Mouse (Mus musculus) embryonic facial prominence, embryonic 15.5 days (tissue): ENCODE results near the gene Sv2b. TPM values are rescaled to one million over a fixed set of nuclear protein-coding genes. Genes with fewer than 3 reads are reported as not detected.
"Not testable (repeated sequence)": the region's sequence is repeated elsewhere in the genome, so short reads cannot be mapped to it uniquely, and the experiment has no call there.

Experiments used
- ATAC-seq: fragments of 200-750 bp; cut with Nextera tagmentation; 2 replicates; pipeline ENCODE4 v1.8.0; 2017; ENCODE audit warnings: low read depth, moderate TSS enrichment; ENCODE audit not compliant: insufficient number of reproducible peaks, low FRiP score, low TSS enrichment
- H3K27ac ChIP-seq: fragments of 300-500 bp; sonication (generic); replicated peaks from 2 replicates; pipeline ENCODE4 v1.5.1; 2015; ENCODE audit warnings: mild to moderate bottlenecking, inconsistent platforms
- H3K27me3 ChIP-seq: fragments of 300-500 bp; sonication (generic); 2 replicates; pipeline ENCODE4 v1.6.1; 2015; ENCODE audit warnings: inconsistent platforms
- H3K36me3 ChIP-seq: fragments of 300-500 bp; sonication (generic); 2 replicates; pipeline ENCODE4 v1.6.1; 2015; ENCODE audit warnings: mild to moderate bottlenecking, inconsistent platforms
- H3K4me1 ChIP-seq: fragments of 300-500 bp; sonication (generic); 2 replicates; pipeline ENCODE4 v1.6.1; 2015; ENCODE audit warnings: inconsistent platforms
- H3K4me2 ChIP-seq: fragments of 300-500 bp; sonication (generic); replicated peaks from 2 replicates; pipeline ENCODE4 v1.6.1; 2015; ENCODE audit warnings: mild to moderate bottlenecking, inconsistent platforms
- H3K4me3 ChIP-seq: fragments of 300-500 bp; sonication (generic); replicated peaks from 2 replicates; pipeline ENCODE4 v1.5.1; 2015; ENCODE audit warnings: mild to moderate bottlenecking, inconsistent platforms
- H3K9ac ChIP-seq: fragments of 300-500 bp; sonication (generic); 2 replicates; pipeline ENCODE4 v1.6.1; 2015; ENCODE audit warnings: inconsistent platforms
- H3K9me3 ChIP-seq: fragments of 300-500 bp; sonication (generic); replicated peaks from 2 replicates; pipeline ENCODE4 v1.6.1; 2016; ENCODE audit warnings: inconsistent platforms
- WGBS: fragments of 180-500 bp; shearing (Covaris S2); methylation state at CpG from one replicate; pipeline ENCODE4 v1.1.7; 2015; 5-methylcytosine and 5-hydroxymethylcytosine counted together
- polyA plus RNA-seq: library from polyadenylated mRNA; unstranded; fragments of >200 nt; fragmentation: Nextera tagmentation; extraction: Ambion mirVana; gene quantifications from 2 replicates; pipeline ENCODE4 v1.2.1, GENCODE M21; 2015

The Sv2b gene
- polyA plus RNA-seq, 1 experiment from 2014 or later, result 2.3 TPM

DNA sequence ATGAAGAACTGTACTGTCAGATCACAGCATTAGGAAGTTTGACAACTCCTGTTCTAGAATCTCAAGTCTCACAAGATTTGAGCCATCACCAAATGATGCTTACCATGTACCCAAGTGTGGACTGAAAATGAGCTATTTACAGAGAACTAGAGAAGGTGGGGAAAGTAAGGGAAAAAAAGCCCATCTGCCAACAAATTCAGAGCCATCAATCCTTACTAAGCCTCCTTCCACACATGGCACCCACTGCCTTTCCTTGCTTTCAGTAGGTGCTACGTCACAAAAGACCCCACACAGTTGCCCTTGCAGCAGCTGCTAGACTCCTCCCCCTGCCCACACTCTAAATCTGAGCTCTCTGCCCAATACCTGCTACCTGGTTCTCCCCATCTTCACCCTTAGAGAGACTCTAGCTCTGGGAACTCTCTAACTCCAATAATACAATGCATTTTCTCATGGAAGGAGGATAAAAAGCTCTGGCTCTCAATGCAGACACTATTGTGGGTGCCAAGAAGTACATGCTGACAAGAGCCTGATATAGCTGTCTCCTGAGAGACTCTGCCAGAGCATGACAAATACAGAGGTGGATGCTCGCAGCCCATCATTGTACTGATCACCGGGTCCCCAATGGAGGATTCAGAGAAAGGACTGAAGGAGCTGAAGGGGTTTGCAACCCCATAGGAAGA lies 101.0 kb downstream of the Sv2b start:
- 82% methylated on average over 3 of the region's 3 CpGs for WGBS
- no peak for ATAC-seq

DNA sequence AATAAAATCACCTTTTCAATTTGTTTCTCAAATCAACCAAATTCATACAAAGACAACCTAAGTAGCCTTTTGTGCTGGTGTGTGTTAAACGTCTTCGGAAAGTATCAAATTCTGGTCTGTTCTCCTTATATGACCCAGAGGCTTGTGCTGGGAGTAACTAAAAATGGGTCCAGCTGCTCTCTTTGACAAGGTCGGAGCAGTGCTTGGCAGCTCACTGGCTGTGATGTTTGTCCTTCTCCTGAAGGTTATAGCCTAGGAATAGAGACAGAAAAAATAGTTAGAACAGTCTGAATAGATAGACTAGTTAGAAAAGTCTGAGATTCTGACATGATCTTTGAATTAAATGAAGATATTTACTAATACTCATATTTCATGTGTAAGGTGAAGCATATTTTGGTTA lies 102.4 kb downstream of the Sv2b start:
- H3K27ac ChIP-seq, result no peak overlapping the region
- no peaks in the 10 kb centered on the region for H3K36me3 ChIP-seq
- H3K9me3 ChIP-seq, result no peaks in the 10 kb centered on the region
- 81% methylated on average over 3 of the region's 3 CpGs for WGBS
- ATAC-seq, result no peak
- H3K27me3 ChIP-seq, result no peaks in the 10 kb centered on the region
- no peaks in the 10 kb centered on the region for H3K4me1 ChIP-seq
- H3K4me2 ChIP-seq, result no peak overlapping the region
- H3K4me3 ChIP-seq, result no peak overlapping the region
- H3K9ac ChIP-seq, result no peak overlapping the region

More for the DNA sequence above, 101.0 kb downstream of the Sv2b start:
- no peak overlapping the region for H3K4me3 ChIP-seq
- H3K27ac ChIP-seq, result no peak overlapping the region
- H3K27me3 ChIP-seq, result no peaks in the 10 kb centered on the region
- no peaks in the 10 kb centered on the region for H3K9me3 ChIP-seq
- no peaks in the 10 kb centered on the region for H3K36me3 ChIP-seq
- no peak overlapping the region for H3K9ac ChIP-seq
- no peak overlapping the region for H3K4me2 ChIP-seq
- no peaks in the 10 kb centered on the region for H3K4me1 ChIP-seq

DNA sequence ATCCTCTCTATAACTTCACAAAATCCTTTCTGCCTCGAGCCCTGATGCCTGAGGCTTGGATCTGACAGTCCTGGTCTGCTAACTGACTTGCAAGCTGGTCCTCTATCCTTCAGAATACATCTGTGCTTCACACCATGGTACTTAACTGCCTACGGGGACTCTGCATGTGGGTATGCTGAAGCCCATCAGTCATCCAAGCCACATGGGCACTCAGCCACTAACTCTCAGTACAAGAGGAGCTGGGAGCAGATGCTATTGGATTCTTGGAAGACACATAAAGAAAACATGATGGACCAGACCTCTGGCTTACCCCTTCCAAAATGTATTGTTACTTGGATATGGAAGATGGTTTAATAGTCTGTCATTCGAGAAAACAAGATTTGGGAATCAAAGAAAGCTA lies 103.7 kb downstream of the Sv2b start:
- Histone ChIP-seq H3K9ac (no peak overlapping the region), H3K9me3 (no peaks in the 10 kb centered on the region), H3K27me3 (no peaks in the 10 kb centered on the region), H3K4me3 (no peak overlapping the region), H3K4me2 (no peak overlapping the region), H3K4me1 (no peaks in the 10 kb centered on the region), H3K36me3 (no peaks in the 10 kb centered on the region), H3K27ac (no peak overlapping the region)
- 68% methylated on average over 3 of the region's 3 CpGs for WGBS
- no peak for ATAC-seq

DNA sequence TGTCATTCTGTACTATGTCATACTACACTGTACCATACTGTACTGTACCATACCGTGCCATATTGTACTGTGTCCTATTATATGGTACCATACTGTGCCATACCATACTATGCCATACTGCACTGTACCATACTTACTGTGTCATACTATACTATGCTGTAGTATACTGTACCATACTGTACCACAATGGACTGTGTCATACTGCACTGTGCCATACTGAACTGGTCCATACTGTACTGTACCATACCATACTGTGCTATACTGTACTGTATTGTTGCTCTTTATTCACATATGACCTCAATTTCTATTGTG lies 114.2 kb downstream of the Sv2b start:
- 0 out of 2 replicates have a peak, but pooled peaks have one; percentile 15 for ATAC-seq
- not testable (repeated sequence) for H3K27ac ChIP-seq, H3K36me3 ChIP-seq, H3K4me1 ChIP-seq, H3K4me2 ChIP-seq, H3K9me3 ChIP-seq, H3K9ac ChIP-seq, H3K4me3 ChIP-seq, H3K27me3 ChIP-seq
- 97% methylated on average over 1 of the region's 1 CpGs for WGBS

DNA sequence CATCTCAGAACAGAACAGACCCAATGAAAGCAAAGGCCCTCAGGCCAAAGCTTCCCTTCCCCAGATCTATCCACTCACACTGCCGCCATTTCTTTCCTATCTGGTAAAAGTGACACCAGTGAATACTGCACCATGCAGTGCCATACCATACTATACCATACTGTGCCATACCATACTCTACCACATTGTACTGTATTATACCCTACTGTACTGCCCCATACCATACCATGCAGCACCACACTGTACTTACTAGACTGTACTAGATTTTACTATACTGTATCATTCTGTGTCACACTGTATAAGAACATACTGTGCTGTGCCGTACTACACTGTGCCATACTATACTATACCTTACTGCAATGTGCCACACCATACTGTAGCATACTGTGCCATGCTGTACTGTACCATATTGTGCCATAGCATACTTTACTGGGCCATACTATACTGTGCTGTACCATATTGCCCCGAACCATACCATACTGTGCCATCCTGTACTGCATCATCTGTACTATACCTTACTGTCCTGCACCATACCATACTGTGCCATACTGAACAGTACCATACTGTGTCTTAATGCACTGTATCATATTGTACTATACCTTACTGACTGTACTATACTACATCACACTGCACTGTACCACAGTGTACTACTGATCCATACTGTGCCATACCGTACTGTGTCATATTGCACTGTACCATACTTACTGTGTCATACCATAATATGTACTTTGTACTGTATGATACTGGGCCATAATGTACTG lies 114.7 kb downstream of the Sv2b start:
- Histone ChIP-seq H3K27ac (no peak overlapping the region), H3K4me1 (no peaks in the 10 kb centered on the region), H3K9me3 (no peaks in the 10 kb centered on the region), H3K4me3 (no peak overlapping the region), H3K27me3 (no peaks in the 10 kb centered on the region), H3K4me2 (no peak overlapping the region), H3K9ac (no peak overlapping the region), H3K36me3 (no peaks in the 10 kb centered on the region)
- 94% methylated on average over 4 of the region's 4 CpGs for WGBS
- peak; percentile 39; the same call in 1 of the 2 replicates for ATAC-seq

DNA sequence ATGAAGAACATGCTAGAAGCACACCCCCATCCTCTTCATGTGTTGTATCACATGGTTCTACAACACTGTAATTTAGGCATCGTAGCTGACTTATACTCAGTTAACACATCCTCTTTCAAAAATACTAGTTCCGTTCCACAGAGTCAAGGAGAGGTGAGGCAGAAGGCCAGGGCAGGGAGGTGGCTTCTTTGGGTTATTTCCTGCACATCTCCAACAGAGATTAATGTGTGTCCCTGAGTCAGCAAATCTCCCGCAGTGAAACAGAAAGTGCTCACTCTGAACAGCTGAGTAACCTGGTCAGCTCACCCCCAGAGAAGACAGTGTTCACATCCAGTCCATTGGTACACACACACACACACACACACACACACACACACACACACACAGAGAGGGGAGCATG lies 118.9 kb downstream of the Sv2b start:
- H3K4me1 ChIP-seq, result no peaks in the 10 kb centered on the region
- WGBS, result 81% methylated on average over 3 of the region's 3 CpGs
- no peak for ATAC-seq

DNA sequence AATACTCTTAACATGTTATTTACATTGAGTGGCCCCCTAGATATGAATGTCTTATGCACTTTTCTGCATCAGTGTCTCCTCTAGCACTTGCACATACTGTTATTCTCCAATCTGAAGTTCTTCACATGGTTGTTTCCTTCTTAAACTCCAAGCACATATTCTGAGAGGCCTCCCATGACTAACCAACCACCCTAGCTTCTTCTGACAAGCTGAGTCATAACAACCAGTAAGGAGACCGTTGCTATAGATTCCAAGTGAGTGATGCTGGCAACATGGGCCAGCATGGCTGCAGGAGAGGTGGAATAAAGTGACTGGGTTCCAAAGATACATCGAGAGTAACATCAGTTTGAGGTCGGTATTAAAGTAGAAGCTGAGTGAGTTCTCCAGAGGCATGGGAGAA lies 134.0 kb downstream of the Sv2b start:
- no peak for ATAC-seq
- Histone ChIP-seq H3K4me1 (no peaks in the 10 kb centered on the region), H3K36me3 (no peaks in the 10 kb centered on the region), H3K9ac (no peak overlapping the region), H3K27ac (no peak overlapping the region), H3K4me2 (no peak overlapping the region), H3K27me3 (no peaks in the 10 kb centered on the region), H3K9me3 (no peaks in the 10 kb centered on the region), H3K4me3 (no peak overlapping the region)
- 82% methylated on average over 3 of the region's 3 CpGs for WGBS

More for the DNA sequence above, 118.9 kb downstream of the Sv2b start:
- H3K27ac ChIP-seq, result no peak overlapping the region
- H3K9me3 ChIP-seq, result no peaks in the 10 kb centered on the region
- no peak overlapping the region for H3K4me3 ChIP-seq
- H3K4me2 ChIP-seq, result no peak overlapping the region
- no peaks in the 10 kb centered on the region for H3K36me3 ChIP-seq
- no peaks in the 10 kb centered on the region for H3K27me3 ChIP-seq
- H3K9ac ChIP-seq, result no peak overlapping the region

DNA sequence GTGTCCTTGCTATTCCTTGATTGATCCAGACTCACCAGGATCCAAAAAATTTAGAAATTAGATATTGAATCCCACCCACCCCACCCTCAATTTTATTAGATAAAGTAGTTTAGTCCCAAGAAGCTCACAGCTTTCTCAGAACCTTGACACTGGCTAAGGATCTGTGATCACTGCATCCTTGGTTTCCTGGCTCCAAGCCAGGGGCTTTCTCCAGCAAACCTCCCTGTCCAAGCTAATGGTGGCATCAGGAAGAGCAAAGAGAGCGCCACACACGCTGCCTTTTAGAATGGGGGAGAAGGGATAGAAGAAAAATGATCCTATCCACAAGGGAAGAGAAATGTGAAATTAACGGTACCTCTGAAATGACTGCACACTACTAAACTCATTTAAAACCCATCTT lies 141.6 kb downstream of the Sv2b start:
- no peaks in the 10 kb centered on the region for H3K27me3 ChIP-seq
- no peaks in the 10 kb centered on the region for H3K36me3 ChIP-seq
- WGBS, result 90% methylated on average over 3 of the region's 3 CpGs
- H3K4me3 ChIP-seq, result no peak overlapping the region
- no peak overlapping the region for H3K9ac ChIP-seq
- no peak overlapping the region for H3K4me2 ChIP-seq
- H3K9me3 ChIP-seq, result no peaks in the 10 kb centered on the region
- no peaks in the 10 kb centered on the region for H3K4me1 ChIP-seq
- ATAC-seq, result no peak
- H3K27ac ChIP-seq, result no peak overlapping the region

DNA sequence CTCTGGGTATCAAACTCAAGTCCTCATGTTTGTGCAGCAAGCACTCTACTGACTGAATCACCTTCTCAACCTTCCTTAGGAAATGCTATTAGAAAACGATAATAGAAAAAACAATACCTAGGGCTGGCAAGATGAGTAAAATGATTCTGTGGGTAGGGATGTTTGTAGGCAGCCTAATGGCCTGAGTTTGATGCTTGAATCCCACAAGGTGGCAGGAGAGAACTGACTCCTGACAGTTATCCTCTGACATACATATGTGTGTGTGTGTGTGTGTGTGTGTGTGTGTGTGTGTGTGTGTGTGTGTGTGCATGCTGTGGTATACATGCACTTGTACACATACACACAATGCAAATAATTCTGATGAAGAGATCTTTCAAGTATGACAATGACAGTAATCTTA lies 161.9 kb downstream of the Sv2b start:
- Histone ChIP-seq H3K36me3 (no peaks in the 10 kb centered on the region), H3K4me3 (no peak overlapping the region), H3K9me3 (no peaks in the 10 kb centered on the region), H3K9ac (no peak overlapping the region), H3K27ac (no peak overlapping the region), H3K4me2 (no peak overlapping the region), H3K27me3 (no peaks in the 10 kb centered on the region), H3K4me1 (peaks cover 3% of the 10 kb centered on the region)
- no peak for ATAC-seq
- WGBS, result 78% methylated on average over 1 of the region's 1 CpGs

DNA sequence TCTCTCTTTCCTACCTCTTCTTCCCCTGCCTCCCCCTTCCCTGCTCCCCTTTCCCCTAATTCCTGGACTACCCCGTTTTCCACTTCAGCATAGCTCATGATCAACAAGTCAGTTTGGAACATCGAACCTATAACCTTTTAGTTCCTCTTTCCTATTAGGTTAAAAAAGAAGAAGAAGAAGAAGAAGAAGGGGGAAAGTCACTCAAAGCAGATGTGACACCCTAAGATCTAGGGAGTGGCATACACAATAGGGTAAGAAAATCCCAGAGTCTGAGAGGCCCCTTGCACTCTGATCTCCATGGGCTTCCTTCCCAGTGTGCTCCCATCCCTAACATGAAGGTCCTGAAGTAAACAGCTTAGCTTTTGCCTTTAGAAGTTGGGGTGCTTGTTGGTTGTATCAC lies 166.3 kb downstream of the Sv2b start:
- Histone ChIP-seq H3K36me3 (no peaks in the 10 kb centered on the region), H3K9ac (no peak overlapping the region), H3K27me3 (0 out of 2 replicates have a peak, but pooled peaks cover 2% of the 10 kb centered on the region), H3K4me2 (no peak overlapping the region), H3K9me3 (no peaks in the 10 kb centered on the region), H3K4me1 (peaks cover 9% of the 10 kb centered on the region), H3K4me3 (no peak overlapping the region), H3K27ac (no peak overlapping the region)
- no peak for ATAC-seq
- WGBS, result 36% methylated on average over 2 of the region's 2 CpGs

DNA sequence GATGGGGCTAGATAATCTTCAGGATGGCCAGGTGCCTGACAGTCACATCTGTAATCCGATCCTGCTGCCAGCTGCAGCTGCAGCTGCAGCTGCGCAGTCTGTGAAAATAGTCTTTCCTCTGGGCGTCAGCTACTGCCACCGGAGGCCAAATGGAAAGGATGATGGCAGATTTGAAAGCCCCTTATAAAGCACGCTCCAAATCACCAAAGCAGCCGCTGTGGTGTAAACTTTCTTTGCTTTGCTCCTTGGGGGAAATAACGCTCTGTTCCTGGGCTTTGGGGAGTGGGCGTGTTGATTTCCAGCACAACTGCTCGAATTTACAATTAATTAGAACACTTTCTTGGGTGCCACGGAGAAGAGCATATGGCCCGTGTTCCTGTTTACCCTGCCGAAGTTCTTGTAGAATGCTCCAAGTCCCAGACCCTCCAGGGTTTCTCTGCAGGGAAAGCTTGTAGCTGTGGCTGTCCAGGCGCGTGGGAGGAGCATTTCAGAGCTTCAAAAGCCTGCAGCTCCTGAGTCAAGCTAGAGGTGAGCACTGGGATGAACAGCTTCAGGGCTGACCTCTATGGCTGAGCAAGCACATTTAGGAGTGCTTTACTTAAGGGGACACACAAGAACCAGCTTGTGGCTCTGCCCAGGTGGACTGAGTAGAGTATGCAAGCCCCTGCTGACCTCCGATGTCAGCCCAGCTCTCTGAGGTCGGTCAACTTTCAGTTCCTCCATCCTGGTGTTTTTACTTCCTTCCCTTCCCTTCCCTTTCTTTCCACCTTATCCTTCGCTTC lies 167.0 kb downstream of the Sv2b start:
- 8% methylated on average over 17 of the region's 17 CpGs for WGBS

More for the DNA sequence above, 167.0 kb downstream of the Sv2b start:
- Histone ChIP-seq H3K9ac (no peak overlapping the region), H3K9me3 (no peaks in the 10 kb centered on the region), H3K4me2 (peak overlapping the region; percentile 52), H3K36me3 (no peaks in the 10 kb centered on the region), H3K27me3 (0 out of 2 replicates have a peak, but pooled peaks cover 2% of the 10 kb centered on the region), H3K27ac (peak overlapping the region; percentile 63; the same call in 1 of the 2 replicates), H3K4me1 (peaks cover 9% of the 10 kb centered on the region), H3K4me3 (peak overlapping the region; percentile 35)
- peak; percentile 63 for ATAC-seq
